Mouse (Mus musculus): ENCODE measurements at regions not wholly inside any gene's neighbourhood (a gene's known extent, or its start where the extent isn't known, plus 50 kb on each side); places are given as distances from the start of the nearest gene placed in this dataset.

GRCm38 (mm10) chr3:52644178-52645128 lies 372.6 kb downstream of the Cog6 start:
- peak; percentile 41 to 44 for DNase-seq (ENCODE audit: low spot score in 2 of 2)

- DNase-seq (ENCODE audit: low spot score in 2 of 2), result no peak
Measured at GRCm38 (mm10) chr3:52643796-52644177, 373.2 kb downstream of the Cog6 start.

- DNase-seq (ENCODE audit: low spot score in 2 of 2), result peak; percentile 41 to 58
Measured at GRCm38 (mm10) chr3:52643100-52643551, 373.9 kb downstream of the Cog6 start.

GRCm38 (mm10) chr3:52641226-52642181 lies 373.4 kb downstream of the Foxo1 start:
- DNase-seq (ENCODE audit: low spot score in 2 of 2), result peak; percentile 59 to 61

GRCm38 (mm10) chr3:52640250-52641147 lies 372.4 kb downstream of the Foxo1 start:
- DNase-seq (ENCODE audit: low spot score in 2 of 2), result no peak

- no peak for DNase-seq (ENCODE audit: low spot score in 2 of 2)
Measured at GRCm38 (mm10) chr3:52638816-52639215, 370.7 kb downstream of the Foxo1 start.

GRCm38 (mm10) chr3:52634353-52634752 lies 366.2 kb downstream of the Foxo1 start:
- no peak for DNase-seq (ENCODE audit: low spot score in 2 of 2)

- no peak for DNase-seq (ENCODE audit: low spot score in 2 of 2)
Measured at GRCm38 (mm10) chr3:52633491-52634100, 365.5 kb downstream of the Foxo1 start.

GRCm38 (mm10) chr3:52632635-52633034 lies 364.5 kb downstream of the Foxo1 start:
- DNase-seq (ENCODE audit: low spot score in 2 of 2), result no peak

GRCm38 (mm10) chr3:52630209-52630608 lies 362.1 kb downstream of the Foxo1 start:
- DNase-seq (ENCODE audit: low spot score in 2 of 2), result no peak

GRCm38 (mm10) chr3:52625125-52625524 lies 357.0 kb downstream of the Foxo1 start:
- DNase-seq (ENCODE audit: low spot score in 2 of 2), result no peak

GRCm38 (mm10) chr3:52622530-52622929 lies 354.4 kb downstream of the Foxo1 start:
- DNase-seq (ENCODE audit: low spot score in 2 of 2), result no peak

- DNase-seq (ENCODE audit: low spot score in 2 of 2), result no peak
Measured at GRCm38 (mm10) chr3:52621936-52622335, 353.8 kb downstream of the Foxo1 start.

- DNase-seq (ENCODE audit: low spot score in 2 of 2), result no peak
Measured at GRCm38 (mm10) chr3:52618925-52619224, 350.7 kb downstream of the Foxo1 start.

- no peak for DNase-seq (ENCODE audit: low spot score in 2 of 2)
Measured at GRCm38 (mm10) chr3:52618212-52618924, 350.2 kb downstream of the Foxo1 start.

- DNase-seq (ENCODE audit: low spot score in 2 of 2), result no peak
Measured at GRCm38 (mm10) chr3:52617413-52618149, 349.4 kb downstream of the Foxo1 start.

- no peak for DNase-seq (ENCODE audit: low spot score in 2 of 2)
Measured at GRCm38 (mm10) chr3:52611881-52612280, 343.7 kb downstream of the Foxo1 start.

- no peak for DNase-seq (ENCODE audit: low spot score in 2 of 2)
Measured at GRCm38 (mm10) chr3:52610466-52610865, 342.3 kb downstream of the Foxo1 start.

- DNase-seq (ENCODE audit: low spot score in 2 of 2), result no peak
Measured at GRCm38 (mm10) chr3:52608086-52608426, 339.9 kb downstream of the Foxo1 start.

Data from layer of hippocampus, adult 8-10 months (tissue).